Mouse (Mus musculus) embryonic facial prominence, embryonic 11.5 days (tissue): ENCODE data around the gene 3300002I08Rik. TPM values are rescaled to one million over a fixed set of nuclear protein-coding genes. Genes with fewer than 3 reads are reported as not detected.
A peak's percentile ranks its signal among the peaks of the same experiment; 100 is the strongest.
"Not testable (repeated sequence)": the region's sequence is repeated elsewhere in the genome, so short reads cannot be mapped to it uniquely, and the experiment has no call there.

Experiments
- ATAC-seq: fragments of 200-750 bp; cut with Nextera tagmentation; replicated peaks from 2 replicates; pipeline ENCODE4 v1.8.0; 2017; ENCODE audit warnings: low read depth; ENCODE audit not compliant: insufficient number of reproducible peaks, low FRiP score, low TSS enrichment
- DNase-seq: peaks from one replicate; pipeline ENCODE4 v3.0.0-alpha.2; 2015; ENCODE audit warnings: low spot score
- H3K27ac ChIP-seq: fragments of 300-500 bp; sonication (generic); replicated peaks from 2 replicates; pipeline ENCODE4 v1.5.1; 2014; ENCODE audit warnings: mild to moderate bottlenecking, low read depth, low read length, control low read depth
- H3K27me3 ChIP-seq: fragments of 300-500 bp; sonication (generic); 2 replicates; pipeline ENCODE4 v1.6.1; 2014; ENCODE audit warnings: mild to moderate bottlenecking, low read length, moderate library complexity, mixed read lengths; ENCODE audit not compliant: control insufficient read depth, insufficient read depth
- H3K36me3 ChIP-seq: fragments of 300-500 bp; sonication (generic); replicated peaks from 2 replicates; pipeline ENCODE4 v1.6.1; 2014; ENCODE audit warnings: low read depth, mild to moderate bottlenecking, low read length, moderate library complexity, mixed read lengths; ENCODE audit not compliant: control insufficient read depth, insufficient read depth
- H3K4me1 ChIP-seq: fragments of 300-500 bp; sonication (generic); 2 replicates; pipeline ENCODE4 v1.6.1; 2014; ENCODE audit warnings: low read length, mixed read lengths; ENCODE audit not compliant: control insufficient read depth, insufficient read depth
- H3K4me2 ChIP-seq: fragments of 300-500 bp; sonication (generic); 2 replicates; pipeline ENCODE4 v1.6.1; 2014; ENCODE audit warnings: low read depth, mild to moderate bottlenecking, control low read depth, low read length, moderate library complexity
- H3K4me3 ChIP-seq: fragments of 300-500 bp; sonication (generic); 2 replicates; pipeline ENCODE4 v1.5.1; 2014; ENCODE audit warnings: low read depth, low read length, control low read depth
- H3K9ac ChIP-seq: fragments of 300-500 bp; sonication (generic); replicated peaks from 2 replicates; pipeline ENCODE4 v1.6.1; 2014; ENCODE audit warnings: mild to moderate bottlenecking, control low read depth, low read length
- H3K9me3 ChIP-seq: fragments of 300-500 bp; sonication (generic); replicated peaks from 2 replicates; pipeline ENCODE4 v1.6.1; 2016; ENCODE audit warnings: mild to moderate bottlenecking, low read length, inconsistent platforms, mixed read lengths; ENCODE audit not compliant: control insufficient read depth
- WGBS: fragments of 180-500 bp; shearing (Covaris S2); extraction: QIAGEN DNeasy Blood & Tissue Kit; methylation state at CpG from one replicate; pipeline ENCODE4 v1.1.7; 2014; 5-methylcytosine and 5-hydroxymethylcytosine counted together
- polyA plus RNA-seq: library from polyadenylated mRNA; unstranded; fragments of >200 nt; fragmentation: Nextera tagmentation; extraction: Ambion mirVana; gene quantifications from 2 replicates; pipeline ENCODE4 v1.2.1, GENCODE M21; 2014

The 3300002I08Rik gene
- polyA plus RNA-seq, 1 experiment from 2014 or later, result 9.2 TPM

DNA sequence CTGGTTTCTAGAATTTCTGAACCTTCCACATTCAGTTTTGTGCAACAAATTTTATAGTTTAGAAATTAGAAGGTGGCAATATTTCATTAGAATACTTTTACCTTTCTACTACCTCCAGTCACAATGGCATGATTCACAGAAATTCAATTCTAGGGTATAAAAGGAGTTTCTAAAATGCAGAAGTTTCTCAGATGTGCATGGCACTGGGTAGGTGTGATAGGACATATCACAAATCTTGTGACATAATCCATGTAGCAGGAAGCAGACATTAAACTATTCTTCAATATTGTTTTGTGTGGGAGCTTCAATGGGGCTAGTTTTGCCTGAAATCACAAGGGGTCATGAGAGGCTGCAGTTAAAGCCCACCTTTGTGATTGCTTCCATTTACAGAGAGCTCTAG, 46.4 kb downstream of the 3300002I08Rik start:
- Histone ChIP-seq H3K4me1 (no peaks in the 10 kb centered on the region), H3K36me3 (no peaks in the 10 kb centered on the region; the same call in 1 of the 2 replicates), H3K4me2 (no peak overlapping the region), H3K9me3 (no peaks in the 10 kb centered on the region; the same call in none of the 2 replicates), H3K27me3 (no peaks in the 10 kb centered on the region), H3K27ac (no peak overlapping the region), H3K9ac (no peak overlapping the region), H3K4me3 (no peak overlapping the region)
- DNase-seq (no peak), ATAC-seq (no peak)

DNA sequence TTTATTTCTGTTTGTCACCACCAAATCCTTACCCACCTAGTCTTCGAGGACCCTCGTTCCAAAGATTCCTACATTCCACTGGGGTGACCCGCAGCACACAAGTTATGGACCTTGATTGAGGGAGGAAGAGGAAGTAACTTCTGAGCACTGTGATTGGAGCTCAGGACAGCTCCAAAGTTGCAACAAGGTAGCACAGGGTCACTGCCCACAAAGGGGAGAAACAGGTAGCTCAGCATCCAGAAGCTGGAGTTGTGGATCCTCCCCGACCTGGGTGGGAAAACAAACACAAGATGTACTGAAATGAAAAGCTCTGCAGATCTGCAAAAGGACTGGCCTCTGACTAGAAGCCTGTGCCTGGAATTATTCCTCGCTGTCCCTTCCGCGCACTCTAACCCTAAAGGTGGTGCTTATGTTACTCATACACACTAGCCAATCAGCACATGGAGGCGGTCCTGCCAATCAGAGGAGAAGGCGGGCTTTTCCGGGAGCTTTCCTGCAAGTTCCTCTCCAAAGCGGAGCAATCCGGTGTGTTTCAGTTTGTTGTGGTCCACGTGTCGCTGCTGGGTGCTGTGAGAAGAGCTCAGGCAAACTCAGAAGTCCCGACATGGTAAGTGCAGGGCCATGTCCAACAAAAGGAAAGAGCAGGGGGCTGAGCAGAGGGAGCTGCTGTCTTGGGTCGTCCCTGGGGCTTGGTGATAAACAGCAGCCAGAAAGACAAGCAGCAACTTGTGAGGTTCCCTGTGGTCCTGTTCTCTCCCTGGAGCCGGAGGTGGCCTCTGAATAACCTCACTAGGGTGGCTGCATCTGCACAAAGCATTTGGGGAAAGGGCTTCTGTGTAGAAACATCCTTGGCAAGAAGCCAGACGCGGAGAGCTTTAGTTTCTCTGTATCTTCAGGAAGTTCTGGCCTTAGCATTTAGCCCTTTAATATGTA, 51.3 kb downstream of the 3300002I08Rik start:
- peak; percentile 98 for ATAC-seq
- H3K36me3 ChIP-seq, H3K27ac ChIP-seq, H3K9me3 ChIP-seq, H3K4me1 ChIP-seq, H3K27me3 ChIP-seq: not testable (repeated sequence)
- DNase-seq, result peak; percentile 89
- Histone ChIP-seq H3K4me2 (peak overlapping the region; percentile 30), H3K9ac (peak overlapping the region; percentile 60), H3K4me3 (peak overlapping the region; percentile 48)
- 20% methylated on average over 19 of the region's 19 CpGs for WGBS

DNA sequence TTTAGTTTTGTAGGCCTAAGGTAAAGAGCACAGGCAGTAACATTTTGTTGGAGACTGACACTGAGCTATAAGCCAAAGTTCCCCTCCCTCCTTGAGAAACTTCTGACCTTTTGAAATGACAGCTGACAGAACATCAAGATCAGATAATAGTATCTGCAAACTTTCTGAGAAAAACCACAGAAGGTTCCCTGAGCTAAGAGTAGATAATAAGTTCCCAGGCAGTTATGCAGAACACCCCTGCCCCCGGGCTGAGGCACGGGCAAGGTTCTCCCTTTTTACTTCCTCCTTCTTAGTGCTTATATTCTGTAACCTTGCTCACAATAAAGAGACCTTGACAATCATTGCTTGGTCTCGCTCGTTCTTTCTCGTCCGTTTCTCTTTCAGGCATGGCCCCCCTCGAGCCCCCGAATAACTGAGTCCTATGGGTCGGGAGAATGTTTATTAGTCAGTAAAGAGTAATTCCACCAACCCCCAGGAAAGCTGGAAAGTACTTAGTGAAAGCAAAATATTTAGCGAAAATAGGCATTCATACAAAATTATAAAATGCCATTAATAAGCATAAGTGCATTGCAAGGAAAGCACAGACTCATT, 55.3 kb downstream of the 3300002I08Rik start:
- no peaks in the 10 kb centered on the region for H3K9me3 ChIP-seq
- no peak overlapping the region for H3K4me2 ChIP-seq
- no peaks in the 10 kb centered on the region for H3K27me3 ChIP-seq
- no peak for ATAC-seq
- H3K27ac ChIP-seq, result no peak overlapping the region
- 87% methylated on average over 10 of the region's 10 CpGs for WGBS
- no peak overlapping the region for H3K9ac ChIP-seq
- H3K4me1 ChIP-seq, result no peaks in the 10 kb centered on the region
- no peaks in the 10 kb centered on the region for H3K36me3 ChIP-seq
- H3K4me3 ChIP-seq, result no peak overlapping the region
- DNase-seq, result no peak

DNA sequence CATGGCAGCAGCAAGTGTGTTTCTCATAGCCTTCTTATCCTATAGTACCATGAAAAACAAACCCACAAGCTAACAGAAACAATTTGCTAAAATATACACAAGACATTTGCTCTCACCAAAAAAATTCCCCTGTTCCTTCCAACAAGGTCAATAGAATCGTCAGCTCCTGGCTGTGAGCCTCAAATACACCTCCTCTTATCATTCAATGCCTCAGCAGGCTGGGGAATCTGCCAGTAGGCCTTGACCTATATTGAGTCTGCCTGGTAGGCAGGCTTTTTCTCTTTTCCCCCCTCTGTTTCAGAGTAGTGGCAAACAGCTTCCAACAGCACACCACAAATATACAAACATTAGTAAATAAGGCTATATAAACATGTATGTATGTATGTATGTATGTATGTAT, 63.5 kb downstream of the 3300002I08Rik start:
- 50% methylated on average over 1 of the region's 1 CpGs for WGBS
- ATAC-seq (no peak), DNase-seq (no peak)
- no peaks in the 10 kb centered on the region for H3K9me3 ChIP-seq
- H3K27ac ChIP-seq, result no peak overlapping the region
- no peaks in the 10 kb centered on the region for H3K27me3 ChIP-seq
- no peak overlapping the region for H3K9ac ChIP-seq
- no peaks in the 10 kb centered on the region for H3K4me1 ChIP-seq
- no peak overlapping the region for H3K4me3 ChIP-seq
- H3K4me2 ChIP-seq, result no peak overlapping the region
- H3K36me3 ChIP-seq, result no peaks in the 10 kb centered on the region

DNA sequence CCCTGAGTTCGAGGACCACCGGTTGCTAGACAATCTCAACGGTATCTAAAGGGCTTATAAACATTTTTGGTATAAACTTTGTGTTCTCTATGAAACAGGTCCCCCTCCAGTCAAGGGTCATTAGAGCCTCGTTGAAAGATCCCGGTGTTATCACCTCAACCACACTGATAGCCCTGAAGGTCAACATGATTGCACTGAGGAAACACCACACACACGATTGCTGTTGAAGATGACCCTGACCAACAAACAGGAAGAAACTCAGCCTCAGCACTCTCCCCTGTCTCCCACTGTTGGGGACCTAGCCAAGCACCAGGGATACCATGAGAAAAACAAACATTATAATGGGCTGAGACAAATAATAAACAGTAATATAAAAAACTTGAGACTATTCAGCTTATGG, 68.9 kb downstream of the 3300002I08Rik start:
- Histone ChIP-seq H3K9me3 (no peaks in the 10 kb centered on the region), H3K4me3 (no peak overlapping the region), H3K36me3 (no peaks in the 10 kb centered on the region), H3K9ac (no peak overlapping the region), H3K4me2 (no peak overlapping the region), H3K27ac (no peak overlapping the region), H3K4me1 (no peaks in the 10 kb centered on the region), H3K27me3 (no peaks in the 10 kb centered on the region)
- DNase-seq (no peak), ATAC-seq (no peak)
- WGBS, result 83% methylated on average over 6 of the region's 6 CpGs

Other genes with a start within 250 kb of the 3300002I08Rik start
- 5.9 and 9.5 TPM in 2 replicates for gene Zfp120, start 226.1 kb downstream of the 3300002I08Rik start, polyA plus RNA-seq
- gene Gm10770, start 183.1 kb downstream of the 3300002I08Rik start, polyA plus RNA-seq, result not detected in 2 replicates
- not detected in 2 replicates for gene Gm14139, start 181.0 kb downstream of the 3300002I08Rik start, polyA plus RNA-seq
- gene Zfp937, start 144.7 kb downstream of the 3300002I08Rik start, polyA plus RNA-seq, result 9.4 and 11.0 TPM in 2 replicates
- 3.4 and 3.8 TPM in 2 replicates for gene Gm21994, start 107.2 kb downstream of the 3300002I08Rik start, polyA plus RNA-seq
- not detected in 2 replicates for gene Gm14124, start 105.2 kb downstream of the 3300002I08Rik start, polyA plus RNA-seq
- 2.2 and 2.8 TPM in 2 replicates for gene Gm10130, start 39.1 kb downstream of the 3300002I08Rik start, polyA plus RNA-seq
- gene Zfp442, start 88.7 kb upstream of the 3300002I08Rik start, polyA plus RNA-seq, result 7.7 and 7.8 TPM in 2 replicates
- not detected in 2 replicates for gene Zfp345, start 122.3 kb upstream of the 3300002I08Rik start, polyA plus RNA-seq
- 0.29 and 0.58 TPM in 2 replicates for gene Cst7, start 207.7 kb upstream of the 3300002I08Rik start, polyA plus RNA-seq
- 28.3 and 32.0 TPM in 2 replicates for gene Apmap, start 245.8 kb upstream of the 3300002I08Rik start, polyA plus RNA-seq